Mouse (Mus musculus) bone marrow macrophage, adult 2 months (primary cell): ENCODE data around the gene Zc3h4.

Source experiments
- CTCF ChIP-seq: IDR thresholded peaks from 2 replicates; pipeline ENCODE4 v1.5.1; 2012; ENCODE audit warnings: low read depth, mild to moderate bottlenecking, low read length, moderate library complexity
- POLR2A ChIP-seq: IDR thresholded peaks from 2 replicates; pipeline ENCODE4 v1.6.1; 2012; ENCODE audit warnings: mild to moderate bottlenecking, low read depth, low read length, borderline replicate concordance

GRCm38 (mm10) chr7:16364319-16364718 is 36.4 kb upstream of the Zc3h4 start:
- TF ChIP-seq CTCF: no peak
- TF ChIP-seq POLR2A: no peak
